Mouse (Mus musculus) neural tube, embryonic 11.5 days (tissue): ENCODE measurements around the gene Oxsm. TPM values are rescaled to one million over a fixed set of nuclear protein-coding genes. Genes with fewer than 3 reads are reported as not detected.

Source experiments
- ATAC-seq: fragments of 200-750 bp; cut with Nextera tagmentation; 2 replicates; pipeline ENCODE4 v1.8.0; 2017; ENCODE audit warnings: moderate number of reproducible peaks, mild to moderate bottlenecking, moderate TSS enrichment, moderate library complexity; ENCODE audit not compliant: insufficient read depth, low FRiP score, low TSS enrichment
- DNase-seq: peaks from one replicate; pipeline ENCODE4 v3.0.0-alpha.2; 2015; ENCODE audit warnings: low spot score
- H3K27ac ChIP-seq: fragments of 300-500 bp; sonication (generic); 2 replicates; pipeline ENCODE4 v1.5.1; 2014; ENCODE audit warnings: low read depth, mild to moderate bottlenecking, low read length
- H3K27me3 ChIP-seq: fragments of 300-500 bp; sonication (generic); 2 replicates; pipeline ENCODE4 v1.6.1; 2014; ENCODE audit warnings: mild to moderate bottlenecking, low read length, mixed read lengths; ENCODE audit not compliant: control insufficient read depth, insufficient read depth
- H3K36me3 ChIP-seq: fragments of 300-500 bp; sonication (generic); 2 replicates; pipeline ENCODE4 v1.6.1; 2014; ENCODE audit warnings: mild to moderate bottlenecking, low read length, moderate library complexity, mixed read lengths; ENCODE audit not compliant: control insufficient read depth, insufficient read depth
- H3K4me1 ChIP-seq: fragments of 300-500 bp; sonication (generic); 2 replicates; pipeline ENCODE4 v1.6.1; 2014; ENCODE audit warnings: low read length, mixed read lengths; ENCODE audit not compliant: control insufficient read depth, insufficient read depth
- H3K4me2 ChIP-seq: fragments of 300-500 bp; sonication (generic); 2 replicates; pipeline ENCODE4 v1.6.1; 2014; ENCODE audit warnings: low read depth, mild to moderate bottlenecking, moderate library complexity
- H3K4me3 ChIP-seq: fragments of 300-500 bp; sonication (generic); 2 replicates; pipeline ENCODE4 v1.5.1; 2014; ENCODE audit warnings: low read depth, low read length
- H3K9ac ChIP-seq: fragments of 300-500 bp; sonication (generic); 2 replicates; pipeline ENCODE4 v1.6.1; 2014; ENCODE audit warnings: mild to moderate bottlenecking, low read length
- H3K9me3 ChIP-seq: fragments of 300-500 bp; sonication (generic); 2 replicates; pipeline ENCODE4 v1.6.1; 2016; ENCODE audit warnings: low read length; ENCODE audit not compliant: control insufficient read depth
- WGBS: fragments of 180-500 bp; shearing (Covaris S2); extraction: QIAGEN DNeasy Blood & Tissue Kit; methylation state at CpG from one replicate; pipeline ENCODE4 v1.1.7; 2014; 5-methylcytosine and 5-hydroxymethylcytosine counted together
- polyA plus RNA-seq: library from polyadenylated mRNA; unstranded; fragments of >200 nt; fragmentation: Nextera tagmentation; extraction: Ambion mirVana; gene quantifications from 2 replicates; pipeline ENCODE4 v1.2.1, GENCODE M21; 2014

Oxsm gene
- polyA plus RNA-seq, 1 experiment from 2014 or later: 0.90 TPM

- WGBS: 85% methylated on average over 5 of the region's 5 CpGs
- no peaks in the 10 kb centered on the region for H3K4me1 ChIP-seq
- no peak overlapping the region for H3K4me2 ChIP-seq
- no peaks in the 10 kb centered on the region for H3K9me3 ChIP-seq
- no peaks in the 10 kb centered on the region for H3K36me3 ChIP-seq
- H3K4me3 ChIP-seq: no peak overlapping the region
- no peak overlapping the region for H3K27ac ChIP-seq
- DNase-seq (no peak), ATAC-seq (no peak)
- no peak overlapping the region for H3K9ac ChIP-seq
- no peaks in the 10 kb centered on the region for H3K27me3 ChIP-seq
Observed at GRCm38 (mm10) chr14:16267028-16267427, 17.4 kb upstream of the Oxsm start.

- H3K9ac ChIP-seq: no peak overlapping the region
- no peaks in the 10 kb centered on the region for H3K9me3 ChIP-seq
- H3K36me3 ChIP-seq: no peaks in the 10 kb centered on the region
- ATAC-seq: no peak
- no peak overlapping the region for H3K4me3 ChIP-seq
- WGBS: 85% methylated on average over 3 of the region's 3 CpGs
- no peak overlapping the region for H3K27ac ChIP-seq
- no peak overlapping the region for H3K4me2 ChIP-seq
- no peak for DNase-seq
- no peaks in the 10 kb centered on the region for H3K27me3 ChIP-seq
- H3K4me1 ChIP-seq: no peaks in the 10 kb centered on the region
Observed at GRCm38 (mm10) chr14:16261869-16262268, 12.3 kb upstream of the Oxsm start.

- Histone ChIP-seq H3K4me2 (no peak overlapping the region), H3K9me3 (no peaks in the 10 kb centered on the region), H3K4me1 (no peaks in the 10 kb centered on the region), H3K9ac (no peak overlapping the region), H3K27ac (no peak overlapping the region), H3K27me3 (no peaks in the 10 kb centered on the region), H3K4me3 (no peak overlapping the region), H3K36me3 (no peaks in the 10 kb centered on the region)
- ATAC-seq (no peak), DNase-seq (no peak)
- WGBS: 76% methylated on average over 6 of the region's 6 CpGs
Observed at GRCm38 (mm10) chr14:16260541-16260940, 10.9 kb upstream of the Oxsm start.

- WGBS: 80% methylated on average over 2 of the region's 2 CpGs
- Histone ChIP-seq H3K36me3 (no peaks in the 10 kb centered on the region), H3K9me3 (no peaks in the 10 kb centered on the region), H3K4me1 (no peaks in the 10 kb centered on the region), H3K4me3 (no peak overlapping the region), H3K9ac (no peak overlapping the region), H3K27ac (no peak overlapping the region), H3K4me2 (no peak overlapping the region), H3K27me3 (no peaks in the 10 kb centered on the region)
- ATAC-seq (no peak), DNase-seq (no peak)
Observed at GRCm38 (mm10) chr14:16256209-16256608, 6.6 kb upstream of the Oxsm start.

- Histone ChIP-seq H3K27me3 (no peaks in the 10 kb centered on the region), H3K36me3 (no peaks in the 10 kb centered on the region), H3K4me1 (no peaks in the 10 kb centered on the region), H3K9me3 (no peaks in the 10 kb centered on the region), H3K27ac (no peak overlapping the region), H3K4me3 (no peak overlapping the region), H3K9ac (no peak overlapping the region), H3K4me2 (no peak overlapping the region)
- DNase-seq (no peak), ATAC-seq (no peak)
- WGBS: 93% methylated on average over 3 of the region's 3 CpGs
Observed at GRCm38 (mm10) chr14:16255745-16256144, 6.1 kb upstream of the Oxsm start.

GRCm38 (mm10) chr14:16250099-16250498 is 491 bp upstream of the Oxsm start:
- ATAC-seq: no peak
- Histone ChIP-seq H3K36me3 (no peaks in the 10 kb centered on the region), H3K4me2 (peak overlapping the region; percentile 78), H3K4me3 (peak overlapping the region; percentile 65), H3K27me3 (no peaks in the 10 kb centered on the region), H3K9me3 (no peaks in the 10 kb centered on the region), H3K27ac (no peak overlapping the region), H3K4me1 (no peaks in the 10 kb centered on the region), H3K9ac (no peak overlapping the region; the same call in 1 of the 2 replicates)
- no peak for DNase-seq
- 70% methylated on average over 3 of the region's 3 CpGs for whole genome bisulfite sequencing

GRCm38 (mm10) chr14:16248603-16249157 is 928 bp downstream of the Oxsm start:
- peak overlapping the region; percentile 78 for H3K4me2 ChIP-seq
- 0 out of 2 replicates have a peak overlapping the region, but pooled peaks have one; percentile 75 for H3K27ac ChIP-seq
- H3K36me3 ChIP-seq: no peaks in the 10 kb centered on the region
- no peaks in the 10 kb centered on the region for H3K9me3 ChIP-seq
- H3K9ac ChIP-seq: peak overlapping the region; percentile 92
- ATAC-seq (peak; percentile 35), DNase-seq (no peak)
- peak overlapping the region; percentile 65 for H3K4me3 ChIP-seq
- H3K4me1 ChIP-seq: no peaks in the 10 kb centered on the region
- no peaks in the 10 kb centered on the region for H3K27me3 ChIP-seq
- 18% methylated on average over 9 of the region's 9 CpGs for WGBS

GRCm38 (mm10) chr14:16248135-16248534 is 1.5 kb downstream of the Oxsm start:
- Histone ChIP-seq H3K27ac (no peak overlapping the region), H3K4me2 (no peak overlapping the region), H3K36me3 (no peaks in the 10 kb centered on the region), H3K9ac (no peak overlapping the region), H3K27me3 (no peaks in the 10 kb centered on the region), H3K9me3 (no peaks in the 10 kb centered on the region), H3K4me1 (no peaks in the 10 kb centered on the region), H3K4me3 (no peak overlapping the region)
- no peak for ATAC-seq
- WGBS: 70% methylated on average over 3 of the region's 3 CpGs
- DNase-seq: no peak

- no peaks in the 10 kb centered on the region for H3K9me3 ChIP-seq
- no peak overlapping the region for H3K4me2 ChIP-seq
- WGBS: 90% methylated on average over 2 of the region's 2 CpGs
- DNase-seq: no peak
- H3K27me3 ChIP-seq: no peaks in the 10 kb centered on the region
- H3K4me1 ChIP-seq: no peaks in the 10 kb centered on the region
- H3K27ac ChIP-seq: no peak overlapping the region
- no peak overlapping the region for H3K9ac ChIP-seq
- no peak overlapping the region for H3K4me3 ChIP-seq
- no peak for ATAC-seq
- no peaks in the 10 kb centered on the region for H3K36me3 ChIP-seq
Observed at GRCm38 (mm10) chr14:16246340-16246912, 3.2 kb downstream of the Oxsm start.
